Mouse (Mus musculus) megakaryocyte, adult 5-6 weeks (primary cell): ENCODE results near the gene Spg20. TPM values are rescaled to one million over a fixed set of nuclear protein-coding genes. Genes with fewer than 3 reads are reported as not detected.

Experiments used
- ATAC-seq: 2 replicates; pipeline ENCODE4 v1.8.0; 2016; ENCODE audit warnings: mild to moderate bottlenecking, inconsistent platforms; ENCODE audit not compliant: poor library complexity, severe bottlenecking
- total RNA-seq, 2 experiments: library from RNA; stranded (forward) in 1 of 2; stranded (reverse) in 1 of 2; fragments of 153-499, 151-499 nt in 1 of 2; fragments of 221-1000, 200-1000 nt in 1 of 2; gene quantifications; 2 replicates each; pipeline versions ENCODE4 v1.2.3 to v1.2.4; 2015 to 2017

The Spg20 gene
- total RNA-seq (2015) = 6.0 and 7.0 TPM in 2 replicates
- 8.3 and 10.1 TPM in 2 replicates for total RNA-seq (2017)

GRCm38 (mm10) chr3:55111935-55112709 lies at the start of gene Spg20:
Gene Spg20, plus strand, starts transcription at chr3:55112108.
- peak; percentile 98 for ATAC-seq

GRCm38 (mm10) chr3:55062653-55063052 lies 49.3 kb upstream of the Spg20 start:
- no peak for ATAC-seq

- peak; percentile 69 for ATAC-seq
These were observed 47.5 kb upstream of the Spg20 start for GRCm38 (mm10) chr3:55064396-55064795.

- ATAC-seq = no peak
These were observed 45.9 kb upstream of the Spg20 start for GRCm38 (mm10) chr3:55065738-55066665.

GRCm38 (mm10) chr3:55066666-55067023 lies 45.3 kb upstream of the Spg20 start:
- no peak for ATAC-seq

- ATAC-seq = no peak
These were observed 44.0 kb upstream of the Spg20 start for GRCm38 (mm10) chr3:55067791-55068434.

- ATAC-seq = no peak
These were observed 37.2 kb upstream of the Spg20 start for GRCm38 (mm10) chr3:55074576-55075293.

GRCm38 (mm10) chr3:55075294-55075648 lies 36.6 kb upstream of the Spg20 start:
- no peak for ATAC-seq

GRCm38 (mm10) chr3:55078233-55078632 lies 33.7 kb upstream of the Spg20 start:
- ATAC-seq = no peak

- ATAC-seq = no peak
These were observed 32.3 kb upstream of the Spg20 start for GRCm38 (mm10) chr3:55079619-55080018.

- peak; percentile 77 for ATAC-seq
These were observed 31.9 kb upstream of the Spg20 start for GRCm38 (mm10) chr3:55080055-55080454.

GRCm38 (mm10) chr3:55084781-55085180 lies 27.1 kb upstream of the Spg20 start:
- no peak for ATAC-seq

GRCm38 (mm10) chr3:55085716-55086115 lies 26.2 kb upstream of the Spg20 start:
- ATAC-seq = no peak

- ATAC-seq = no peak
These were observed 25.0 kb upstream of the Spg20 start for GRCm38 (mm10) chr3:55086948-55087347.

GRCm38 (mm10) chr3:55087360-55087759 lies 24.5 kb upstream of the Spg20 start:
- no peak for ATAC-seq

GRCm38 (mm10) chr3:55088359-55088758 lies 23.5 kb upstream of the Spg20 start:
- ATAC-seq = no peak

- no peak for ATAC-seq
These were observed 23.1 kb upstream of the Spg20 start for GRCm38 (mm10) chr3:55088843-55089242.

- no peak for ATAC-seq
These were observed 22.6 kb upstream of the Spg20 start for GRCm38 (mm10) chr3:55089291-55089690.

- ATAC-seq = no peak
These were observed 18.7 kb upstream of the Spg20 start for GRCm38 (mm10) chr3:55093161-55093560.

GRCm38 (mm10) chr3:55095968-55096654 lies 15.8 kb upstream of the Spg20 start:
- ATAC-seq = no peak
